Mouse (Mus musculus) gastrocnemius, postnatal 14 days (tissue): ENCODE data around the gene Ccnb1ip1. TPM values are rescaled to one million over a fixed set of nuclear protein-coding genes. Genes with fewer than 3 reads are reported as not detected.

ENCODE experiments used
- DNase-seq: peaks from one replicate; pipeline ENCODE4 v3.0.0; 2021; ENCODE audit warnings: mixed read lengths
- intact Hi-C: fragments of 180-260 bp; cut with DNase I; formaldehyde crosslinking; loops from one replicate; pipeline ENCODE4 v1.15.1; 2025; ENCODE audit warnings: low total_unique reads
- total RNA-seq, 2 experiments: library from RNA; stranded (reverse); gene quantifications; 2 replicates each; pipeline ENCODE4 v1.2.3; 2021

Ccnb1ip1 gene
- total RNA-seq, 2 experiments from 2014 or later: 0.72 TPM; not detected in 1

- intact Hi-C loops: no loop called here
These were observed 19.4 kb downstream of the Ccnb1ip1 start for GRCm38 (mm10) chr14:50788157-50788556.

GRCm38 (mm10) chr14:50785251-50785637 lies 22.3 kb downstream of the Ccnb1ip1 start, which contains the start of gene Ttc5:
Ttc5 (minus strand) TSS chr14:50785519.
- peak; percentile 87 for DNase-seq
- intact Hi-C loops: no loop called here

More at GRCm38 (mm10) chr14:50788157-50788556, 19.4 kb downstream of the Ccnb1ip1 start:
- no peak for DNase-seq

- DNase-seq: no peak
- intact Hi-C loops: no loop called here
These were observed 22.9 kb downstream of the Ccnb1ip1 start for GRCm38 (mm10) chr14:50784391-50785250.

GRCm38 (mm10) chr14:50782166-50782565 lies 25.4 kb downstream of the Ccnb1ip1 start:
- intact Hi-C loops: no loop called here

GRCm38 (mm10) chr14:50771342-50771741 lies 36.2 kb downstream of the Ccnb1ip1 start:
- intact Hi-C loops: no loop called here
- no peak for DNase-seq

More at GRCm38 (mm10) chr14:50782166-50782565, 25.4 kb downstream of the Ccnb1ip1 start:
- DNase-seq: no peak

GRCm38 (mm10) chr14:50765736-50766135 lies 41.8 kb downstream of the Ccnb1ip1 start:
- DNase-seq: no peak
- intact Hi-C loops: no loop called here

- intact Hi-C loops: no loop called here
- DNase-seq: no peak
These were observed 49.0 kb downstream of the Ccnb1ip1 start for GRCm38 (mm10) chr14:50758416-50759085.

GRCm38 (mm10) chr14:50744994-50745393 lies 62.5 kb downstream of the Ccnb1ip1 start, which contains the start of gene Olfr749:
Olfr749 (minus strand) TSS chr14:50745094.
- intact Hi-C loops: no loop called here
- no peak for DNase-seq

- intact Hi-C loops: no loop called here
- DNase-seq: no peak
These were observed 65.9 kb downstream of the Ccnb1ip1 start for GRCm38 (mm10) chr14:50741584-50741983.

- DNase-seq: no peak
- intact Hi-C loops: no loop called here
These were observed 67.2 kb downstream of the Ccnb1ip1 start for GRCm38 (mm10) chr14:50740334-50740733.

Other genes with a start within 250 kb of the Ccnb1ip1 start
- gene Olfr744, start 192.9 kb downstream of the Ccnb1ip1 start, total RNA-seq: not detected
- gene Olfr745, start 168.3 kb downstream of the Ccnb1ip1 start, total RNA-seq: not detected
- not detected for gene Olfr746, start 160.6 kb downstream of the Ccnb1ip1 start, total RNA-seq
- not detected for gene Olfr747, start 114.5 kb downstream of the Ccnb1ip1 start, total RNA-seq
- gene Olfr748, start 100.4 kb downstream of the Ccnb1ip1 start, total RNA-seq: not detected
- gene Olfr749, start 62.6 kb downstream of the Ccnb1ip1 start, total RNA-seq: not detected
- gene Ttc5, start 22.2 kb downstream of the Ccnb1ip1 start, total RNA-seq: 10 to 100 TPM; 12.0 to 12.3 TPM
- gene Parp2, start 109 bp upstream of the Ccnb1ip1 start, total RNA-seq: 1 to 10 TPM; 9.3 to 10.0 TPM
- 10 to 100 TPM in 1 of 2 experiments, 1 to 10 TPM in 1; 9.4 to 10.3 TPM for gene Tep1, start 62.8 kb upstream of the Ccnb1ip1 start, total RNA-seq
- 100 to 1,000 TPM; 101 to 192 TPM for gene Klhl33, start 89.8 kb upstream of the Ccnb1ip1 start, total RNA-seq
- gene Osgep, start 117.2 kb upstream of the Ccnb1ip1 start, total RNA-seq: 10 to 100 TPM; 40.0 to 42.1 TPM
- 10 to 100 TPM; 32.7 to 33.4 TPM for gene Apex1, start 117.2 kb upstream of the Ccnb1ip1 start, total RNA-seq
- 10 to 100 TPM; 12.6 to 16.4 TPM for gene Pip4p1, start 123.1 kb upstream of the Ccnb1ip1 start, total RNA-seq
- 1 to 10 TPM; 4.6 to 6.8 TPM for gene Pnp, start 123.3 kb upstream of the Ccnb1ip1 start, total RNA-seq
- 1 to 10 TPM; 4.6 to 6.6 TPM for gene Gm49342, start 136.8 kb upstream of the Ccnb1ip1 start, total RNA-seq
- under 1 TPM; 0.29 to 0.49 TPM for gene Pnp2, start 148.3 kb upstream of the Ccnb1ip1 start, total RNA-seq
- not detected for gene Rnase10, start 200.0 kb upstream of the Ccnb1ip1 start, total RNA-seq
- gene Rnase9, start 234.1 kb upstream of the Ccnb1ip1 start, total RNA-seq: not detected
- gene Rnase11, start 242.4 kb upstream of the Ccnb1ip1 start, total RNA-seq: not detected
- not detected for gene Rnase12, start 249.9 kb upstream of the Ccnb1ip1 start, total RNA-seq